In genomic region chr2:52037882-52038281, GRCm38 (mm10) we compare ENCODE assay signal across 8 mouse cellular contexts. TPM values are rescaled to one million over a fixed set of nuclear protein-coding genes. Genes with fewer than 3 reads are reported as not detected.
A peak's percentile ranks its signal among the peaks of the same experiment; 100 is the strongest.
DNase-seq lines count a peak whose midpoint lies in the region; ATAC-seq lines count a peak whose summit lies in the region.

TSS of gene Tnfaip6 (plus strand) at chr2:52038009.

- peak; percentile 58; the same call in 1 of the 2 replicates for ATAC-seq in embryonic facial prominence, embryonic 13.5 days (ENCODE audit: insufficient number of reproducible peaks, insufficient read depth, low FRiP score, low TSS enrichment, low read depth)

- WGBS in embryonic facial prominence, embryonic 13.5 days, result under 1% methylated on average over 17 of the region's 17 CpGs
- WGBS in limb, embryonic 10.5 days, result under 1% methylated on average over 17 of the region's 17 CpGs

- no peaks in the 10 kb centered on the region for H3K9me3 ChIP-seq in embryonic facial prominence, embryonic 13.5 days
- H3K9me3 ChIP-seq in limb, embryonic 10.5 days (replicated peaks), result no peaks in the 10 kb centered on the region

- peak within 1 kb of the TSS; percentile 87 for H3K27ac ChIP-seq in embryonic facial prominence, embryonic 13.5 days
- peak within 1 kb of the TSS; percentile 82 for H3K27ac ChIP-seq in limb, embryonic 10.5 days

- no peaks in the 10 kb centered on the region for H3K36me3 ChIP-seq in embryonic facial prominence, embryonic 13.5 days
- H3K36me3 ChIP-seq in limb, embryonic 10.5 days, result peaks cover 6% of the 10 kb centered on the region

- H3K4me3 ChIP-seq in embryonic facial prominence, embryonic 13.5 days, result peak within 1 kb of the TSS; percentile 55
- H3K4me3 ChIP-seq in limb, embryonic 10.5 days, result peak within 1 kb of the TSS; percentile 58

- H3K4me2 ChIP-seq in embryonic facial prominence, embryonic 13.5 days, result peak within 1 kb of the TSS; percentile 56

- DNase-seq in adrenal gland, postnatal 25 days, result peak; percentile 54
- DNase-seq in heart, adult 8-10 months (ENCODE audit: low spot score), result peak; percentile 83
- peak; percentile 19 for DNase-seq in kidney, adult 18-20 months
- DNase-seq in limb, embryonic 10.5 days (ENCODE audit: low spot score), result peak; percentile 80
- DNase-seq in mesoderm, embryonic 11.5 days (ENCODE audit: low read depth, low spot score), result peak; percentile 86
- peak; percentile 18 for DNase-seq in right cerebral cortex, postnatal 25 days
- DNase-seq in thymus, postnatal 4 days, result no peak

- H3K27me3 ChIP-seq in embryonic facial prominence, embryonic 13.5 days, result no peaks in the 10 kb centered on the region
- no peaks in the 10 kb centered on the region for H3K27me3 ChIP-seq in limb, embryonic 10.5 days (ENCODE audit: low read depth, poor library complexity, severe bottlenecking)

- H3K9ac ChIP-seq in embryonic facial prominence, embryonic 13.5 days, result peak within 1 kb of the TSS; percentile 76

- peaks cover 19% of the 10 kb centered on the region; the same call in 1 of the 2 replicates for H3K4me1 ChIP-seq in embryonic facial prominence, embryonic 13.5 days
- H3K4me1 ChIP-seq in limb, embryonic 10.5 days, result peaks cover 30% of the 10 kb centered on the region

RNA-seq across cellular contexts. Expression of gene Tnfaip6, which starts in this region (rescaled TPM):
- not detected in 2 replicates for total RNA-seq in adrenal gland, postnatal 25 days (2021)
- polyA plus RNA-seq in embryonic facial prominence, embryonic 13.5 days (2015; fragmentation: Nextera tagmentation; extraction: Ambion mirVana), result 78.4 and 82.0 TPM in 2 replicates
- under 1 TPM; 0.59 to 0.86 (median 0.67) TPM for total RNA-seq in heart, adult 8-10 months (2022)
- polyA plus RNA-seq in limb, embryonic 10.5 days (2016; fragmentation: Nextera tagmentation; extraction: Ambion mirVana), result 49.8 and 58.5 TPM in 2 replicates

Comparison
In these comparisons a context has a peak if more than half of its experiments do, and no peak if none do; other contexts are left out.
1. Peak in DNase-seq in adrenal gland, postnatal 25 days; RNA of the gene not detected or under 1 TPM.
2. Peak in DNase-seq in heart, adult 8-10 months; RNA of the gene not detected or under 1 TPM.